Comparison of ENCODE assay signal across 14 mouse cellular contexts in the genomic region with DNA sequence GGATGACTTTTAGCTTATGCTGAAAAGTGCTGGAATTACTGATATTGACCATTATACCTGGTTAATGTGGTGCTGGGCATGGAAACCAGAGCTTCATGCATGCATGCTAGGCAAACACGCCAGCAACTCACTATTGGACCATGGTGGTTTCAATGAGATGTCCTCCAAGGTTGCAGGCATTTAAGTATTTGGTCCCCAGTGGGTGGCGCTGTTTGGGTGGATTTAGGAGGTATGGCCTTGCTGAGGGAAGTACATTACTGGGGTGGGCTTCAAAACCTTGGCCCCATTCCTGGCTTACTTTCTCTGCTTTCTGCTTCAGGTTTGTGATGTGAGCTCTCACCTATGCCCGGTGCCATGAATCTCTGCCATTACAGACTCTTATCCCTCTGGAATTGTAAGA. TPM values are rescaled to one million over a fixed set of nuclear protein-coding genes. Genes with fewer than 3 reads are reported as not detected.
A peak's percentile ranks its signal among the peaks of the same experiment; 100 is the strongest.
DNase-seq lines count a peak whose midpoint lies in the region; ATAC-seq and TF ChIP-seq lines count a peak whose summit lies in the region.
"Had no signal": no experiment of that assay in that cellular context is flagged by ENCODE, and none has a peak within 500 bp of the region (broad histone marks: within the 10 kb centered on the region; RNA-seq: fewer than 3 reads in every experiment).

No protein-coding gene starts in this region.

- H3K27me3 ChIP-seq in kidney, embryonic 14.5 days (ENCODE audit: control insufficient read depth, insufficient read depth, low read length), result no peaks in the 10 kb centered on the region
- peaks cover 40% of the 10 kb centered on the region for H3K27me3 ChIP-seq in limb, embryonic 10.5 days (ENCODE audit: low read depth, poor library complexity, severe bottlenecking)
- H3K27me3 ChIP-seq: neural tube, embryonic 12.5 days; stomach, embryonic 15.5 days had no signal

- TF ChIP-seq CTCF in bone marrow, adult 2 months (IDR thresholded peaks at IDR 0.05; ENCODE audit: control insufficient read depth, insufficient read depth, low read length), result peak; percentile 9; the same call in 1 of the 2 replicates

- H3K9ac ChIP-seq in kidney, embryonic 14.5 days (ENCODE audit: low read depth, low read length), result no peak overlapping the region
- H3K9ac ChIP-seq: neural tube, embryonic 12.5 days; stomach, embryonic 15.5 days had no signal

- no peaks in the 10 kb centered on the region for H3K4me1 ChIP-seq in kidney, embryonic 14.5 days (ENCODE audit: control insufficient read depth, insufficient read depth, low read length)
- no peaks in the 10 kb centered on the region for H3K4me1 ChIP-seq in bone marrow, adult 2 months (ENCODE audit: control insufficient read depth, insufficient read depth, low read length)
- H3K4me1 ChIP-seq in limb, embryonic 10.5 days, result peaks cover 5% of the 10 kb centered on the region; the same call in 1 of the 2 replicates
- H3K4me1 ChIP-seq: stomach, embryonic 15.5 days had no signal

- no peak overlapping the region for H3K27ac ChIP-seq in kidney, embryonic 14.5 days (ENCODE audit: low read depth, low read length)
- H3K27ac ChIP-seq in bone marrow, adult 2 months (ENCODE audit: control insufficient read depth, insufficient read depth, low read depth, low read length, poor library complexity), result no peak overlapping the region
- H3K27ac ChIP-seq in limb, embryonic 10.5 days, result no peak overlapping the region
- H3K27ac ChIP-seq: hindbrain, postnatal 0 days; neural tube, embryonic 12.5 days; stomach, embryonic 15.5 days had no signal

- H3K9me3 ChIP-seq in kidney, embryonic 14.5 days (ENCODE audit: control insufficient read depth, low read length), result no peaks in the 10 kb centered on the region
- H3K9me3 ChIP-seq in limb, embryonic 10.5 days (replicated peaks), result no peaks in the 10 kb centered on the region
- H3K9me3 ChIP-seq: neural tube, embryonic 12.5 days; stomach, embryonic 15.5 days had no signal

- no peak overlapping the region for H3K4me3 ChIP-seq in kidney, embryonic 14.5 days (ENCODE audit: low read length)
- H3K4me3 ChIP-seq in bone marrow, adult 2 months (replicated peaks; ENCODE audit: control insufficient read depth, low read depth, low read length), result no peak overlapping the region
- no peak overlapping the region for H3K4me3 ChIP-seq in limb, embryonic 10.5 days
- H3K4me3 ChIP-seq: neural tube, embryonic 12.5 days; stomach, embryonic 15.5 days had no signal

- 66% methylated on average over 3 of the region's 3 CpGs for WGBS in kidney, embryonic 14.5 days
- 69% methylated on average over 3 of the region's 3 CpGs for WGBS in bone marrow, adult 2 months
- WGBS in limb, embryonic 10.5 days, result 66% methylated on average over 3 of the region's 3 CpGs

- H3K36me3 ChIP-seq in kidney, embryonic 14.5 days (ENCODE audit: control insufficient read depth, insufficient read depth, low read length), result no peaks in the 10 kb centered on the region
- no peaks in the 10 kb centered on the region for H3K36me3 ChIP-seq in limb, embryonic 10.5 days
- H3K36me3 ChIP-seq: neural tube, embryonic 12.5 days; stomach, embryonic 15.5 days had no signal

- DNase-seq in kidney, postnatal 10 days, result peak; percentile 13
- peak; percentile 6 for DNase-seq in thymus, postnatal 25 days
- DNase-seq in thymus, postnatal 10 days (ENCODE audit: low spot score in 2 of 2), result no peak
- no peak for DNase-seq in yolk sac, embryonic 10.5 days (ENCODE audit: low spot score)
- DNase-seq in limb, embryonic 10.5 days (ENCODE audit: low spot score), result no peak
- DNase-seq: cerebellum, adult 9-10 months; heart, postnatal 36 days had no signal

- TF ChIP-seq POLR2A in bone marrow, adult 2 months (IDR thresholded peaks at IDR 0.05; ENCODE audit: borderline replicate concordance, control insufficient read depth, low read depth, low read length), result no peak

- ATAC-seq in kidney, embryonic 14.5 days (ENCODE audit: low FRiP score, low TSS enrichment), result no peak
- ATAC-seq: activated CD4-positive, CD25-positive, alpha-beta regulatory T cell, adult 4 months; forebrain, embryonic 16.5 days; hindbrain, postnatal 0 days had no signal

- no peak overlapping the region for H3K4me2 ChIP-seq in kidney, embryonic 14.5 days (replicated peaks; ENCODE audit: low read depth, low read length)
- H3K4me2 ChIP-seq: neural tube, embryonic 12.5 days; stomach, embryonic 15.5 days had no signal

RNA-seq across cellular contexts. Expression of a gene that starts 23.1 kb away (rescaled TPM):
- polyA plus RNA-seq in kidney, embryonic 14.5 days (2014; fragmentation: Nextera tagmentation; extraction: Ambion mirVana), result 317 and 331 TPM in 2 replicates
- polyA plus RNA-seq in bone marrow, adult 2 months (2011; ENCODE audit: insufficient read depth, insufficient read length, low replicate concordance, missing spikeins), result 134 and 162 TPM in 2 replicates
- 681 and 775 TPM in 2 replicates for polyA plus RNA-seq in limb, embryonic 10.5 days (2016; fragmentation: Nextera tagmentation; extraction: Ambion mirVana)

RNA-seq across cellular contexts. Expression of a gene that starts 40.0 kb away (rescaled TPM):
- 19.9 and 21.1 TPM in 2 replicates for polyA plus RNA-seq in kidney, embryonic 14.5 days (2014; fragmentation: Nextera tagmentation; extraction: Ambion mirVana)
- polyA plus RNA-seq in bone marrow, adult 2 months (2011; ENCODE audit: insufficient read depth, insufficient read length, low replicate concordance, missing spikeins), result 5.6 and 6.2 TPM in 2 replicates
- polyA plus RNA-seq in limb, embryonic 10.5 days (2016; fragmentation: Nextera tagmentation; extraction: Ambion mirVana), result 19.0 and 23.0 TPM in 2 replicates

Comparison
In these comparisons a context has a peak if more than half of its experiments do, and no peak if none do; other contexts are left out.
1. DNase-seq: peak in kidney, postnatal 10 days (single experiment) and thymus, postnatal 25 days (single experiment); none in thymus, postnatal 10 days (0 of 2), yolk sac, embryonic 10.5 days (single experiment) and limb, embryonic 10.5 days (single experiment).